Mouse (Mus musculus): ENCODE measurements around the gene Glb1. TPM values are rescaled to one million over a fixed set of nuclear protein-coding genes. Genes with fewer than 3 reads are reported as not detected.

Glb1 gene
- polyA plus RNA-seq, 1 experiment from 2014 or later = 77.9 TPM

GRCm38 (mm10) chr9:114394677-114395076 lies 6.2 kb upstream of the Glb1 start:
- no peaks in the 10 kb centered on the region for H3K36me3 ChIP-seq (ENCODE audit: insufficient read depth, low read length)
- ATAC-seq (replicated peaks; ENCODE audit: low FRiP score, low read depth) (no peak), DNase-seq (ENCODE audit: low spot score) (no peak)
- no peak for TF ChIP-seq CTCF (IDR thresholded peaks at IDR 0.05; ENCODE audit: low read depth)
- no peak overlapping the region for H3K27ac ChIP-seq
- no peaks in the 10 kb centered on the region for H3K4me1 ChIP-seq (replicated peaks; ENCODE audit: insufficient read depth, low read length)
- no peaks in the 10 kb centered on the region for H3K9me3 ChIP-seq (replicated peaks; ENCODE audit: low read length)
- no peaks in the 10 kb centered on the region for H3K27me3 ChIP-seq (ENCODE audit: insufficient read depth, low read length)
- no peak overlapping the region for H3K9ac ChIP-seq (ENCODE audit: low read depth, low read length)
- 74% methylated on average over 8 of the region's 8 CpGs for WGBS
- H3K4me2 ChIP-seq (ENCODE audit: low read length) = no peak overlapping the region
- H3K4me3 ChIP-seq (replicated peaks; ENCODE audit: low read depth, low read length) = no peak overlapping the region

GRCm38 (mm10) chr9:114395258-114395657 lies 5.6 kb upstream of the Glb1 start:
- no peaks in the 10 kb centered on the region for H3K4me1 ChIP-seq (replicated peaks; ENCODE audit: insufficient read depth, low read length)
- no peak for TF ChIP-seq CTCF (IDR thresholded peaks at IDR 0.05; ENCODE audit: low read depth)
- H3K27me3 ChIP-seq (ENCODE audit: insufficient read depth, low read length) = no peaks in the 10 kb centered on the region
- no peak for ATAC-seq (replicated peaks; ENCODE audit: low FRiP score, low read depth)
- H3K36me3 ChIP-seq (ENCODE audit: insufficient read depth, low read length) = no peaks in the 10 kb centered on the region
- no peak overlapping the region for H3K9ac ChIP-seq (ENCODE audit: low read depth, low read length)
- no peak overlapping the region for H3K27ac ChIP-seq
- no peak for DNase-seq (ENCODE audit: low spot score)
- 87% methylated on average over 4 of the region's 4 CpGs for WGBS
- no peak overlapping the region for H3K4me2 ChIP-seq (ENCODE audit: low read length)
- no peak overlapping the region for H3K4me3 ChIP-seq (replicated peaks; ENCODE audit: low read depth, low read length)
- no peaks in the 10 kb centered on the region for H3K9me3 ChIP-seq (replicated peaks; ENCODE audit: low read length)

GRCm38 (mm10) chr9:114399680-114400079 lies 1.2 kb upstream of the Glb1 start:
- Histone ChIP-seq H3K27me3 (ENCODE audit: insufficient read depth, low read length) (no peaks in the 10 kb centered on the region), H3K36me3 (ENCODE audit: insufficient read depth, low read length) (0 out of 2 replicates have a peak, but pooled peaks cover 7% of the 10 kb centered on the region), H3K4me2 (ENCODE audit: low read length) (no peak overlapping the region), H3K4me1 (replicated peaks; ENCODE audit: insufficient read depth, low read length) (no peaks in the 10 kb centered on the region), H3K9me3 (replicated peaks; ENCODE audit: low read length) (no peaks in the 10 kb centered on the region), H3K9ac (ENCODE audit: low read depth, low read length) (no peak overlapping the region), H3K4me3 (replicated peaks; ENCODE audit: low read depth, low read length) (no peak overlapping the region), H3K27ac (no peak overlapping the region)
- TF ChIP-seq CTCF (IDR thresholded peaks at IDR 0.05; ENCODE audit: low read depth) = no peak
- DNase-seq (ENCODE audit: low spot score) (no peak), ATAC-seq (replicated peaks; ENCODE audit: low FRiP score, low read depth) (no peak)
- WGBS = 92% methylated on average over 12 of the region's 12 CpGs

GRCm38 (mm10) chr9:114400588-114400948 lies 308 bp upstream of the Glb1 start:
- H3K27ac ChIP-seq = peak overlapping the region; percentile 97
- peak overlapping the region; percentile 90 for H3K9ac ChIP-seq (ENCODE audit: low read depth, low read length)
- DNase-seq (ENCODE audit: low spot score) = no peak
- H3K4me1 ChIP-seq (replicated peaks; ENCODE audit: insufficient read depth, low read length) = no peaks in the 10 kb centered on the region
- peak overlapping the region; percentile 62 for H3K4me3 ChIP-seq (replicated peaks; ENCODE audit: low read depth, low read length)
- no peak for TF ChIP-seq CTCF (IDR thresholded peaks at IDR 0.05; ENCODE audit: low read depth)
- ATAC-seq (replicated peaks; ENCODE audit: low FRiP score, low read depth) = peak; percentile 68
- H3K27me3 ChIP-seq (ENCODE audit: insufficient read depth, low read length) = no peaks in the 10 kb centered on the region
- WGBS = 17% methylated on average over 5 of the region's 5 CpGs
- peak overlapping the region; percentile 75 for H3K4me2 ChIP-seq (ENCODE audit: low read length)
- no peaks in the 10 kb centered on the region for H3K9me3 ChIP-seq (replicated peaks; ENCODE audit: low read length)
- peaks cover 15% of the 10 kb centered on the region; the same call in 1 of the 2 replicates for H3K36me3 ChIP-seq (ENCODE audit: insufficient read depth, low read length)

GRCm38 (mm10) chr9:114401685-114402080 lies 807 bp downstream of the Glb1 start:
- peak; percentile 79 for DNase-seq (ENCODE audit: low spot score)
- Histone ChIP-seq H3K4me3 (replicated peaks; ENCODE audit: low read depth, low read length) (peak overlapping the region; percentile 62), H3K27me3 (ENCODE audit: insufficient read depth, low read length) (no peaks in the 10 kb centered on the region), H3K9ac (ENCODE audit: low read depth, low read length) (peak overlapping the region; percentile 90), H3K9me3 (replicated peaks; ENCODE audit: low read length) (no peaks in the 10 kb centered on the region), H3K36me3 (ENCODE audit: insufficient read depth, low read length) (peaks cover 22% of the 10 kb centered on the region; the same call in 1 of the 2 replicates), H3K4me2 (ENCODE audit: low read length) (peak overlapping the region; percentile 75), H3K4me1 (replicated peaks; ENCODE audit: insufficient read depth, low read length) (no peaks in the 10 kb centered on the region), H3K27ac (peak overlapping the region; percentile 97)
- 2% methylated on average over 16 of the region's 16 CpGs for WGBS
- peak; percentile 56 for TF ChIP-seq CTCF (IDR thresholded peaks at IDR 0.05; ENCODE audit: low read depth)
- ATAC-seq (replicated peaks; ENCODE audit: low FRiP score, low read depth) = peak; percentile 17

GRCm38 (mm10) chr9:114407676-114408075 lies 6.8 kb downstream of the Glb1 start:
- no peaks in the 10 kb centered on the region for H3K27me3 ChIP-seq (ENCODE audit: insufficient read depth, low read length)
- H3K9ac ChIP-seq (ENCODE audit: low read depth, low read length) = no peak overlapping the region
- no peak for DNase-seq (ENCODE audit: low spot score)
- H3K27ac ChIP-seq = no peak overlapping the region
- no peak for ATAC-seq (replicated peaks; ENCODE audit: low FRiP score, low read depth)
- H3K9me3 ChIP-seq (replicated peaks; ENCODE audit: low read length) = no peaks in the 10 kb centered on the region
- WGBS = 82% methylated on average over 2 of the region's 2 CpGs
- H3K4me2 ChIP-seq (ENCODE audit: low read length) = no peak overlapping the region
- peak; percentile 17; the same call in 1 of the 2 replicates for TF ChIP-seq CTCF (IDR thresholded peaks at IDR 0.05; ENCODE audit: low read depth)
- no peak overlapping the region for H3K4me3 ChIP-seq (replicated peaks; ENCODE audit: low read depth, low read length)
- H3K4me1 ChIP-seq (replicated peaks; ENCODE audit: insufficient read depth, low read length) = 0 out of 2 replicates have a peak, but pooled peaks cover 3% of the 10 kb centered on the region
- H3K36me3 ChIP-seq (ENCODE audit: insufficient read depth, low read length) = peaks cover 28% of the 10 kb centered on the region; the same call in 1 of the 2 replicates

All from kidney, postnatal 0 days (tissue).